Mouse (Mus musculus) kidney, postnatal 0 days (tissue): ENCODE results near the gene Hs1bp3. TPM values are rescaled to one million over a fixed set of nuclear protein-coding genes. Genes with fewer than 3 reads are reported as not detected.

ENCODE experiments used
- ATAC-seq: fragments of 200-750 bp; cut with Nextera tagmentation; replicated peaks from 2 replicates; pipeline ENCODE4 v1.8.0; 2017; ENCODE audit warnings: low read depth, moderate number of reproducible peaks, moderate TSS enrichment, moderate library complexity; ENCODE audit not compliant: low FRiP score
- DNase-seq: peaks from one replicate; pipeline ENCODE4 v3.0.0-alpha.2; 2016; ENCODE audit warnings: low spot score
- H3K27ac ChIP-seq: fragments of 300-500 bp; sonication (generic); 2 replicates; pipeline ENCODE4 v1.5.1; 2014; ENCODE audit warnings: mild to moderate bottlenecking
- H3K27me3 ChIP-seq: fragments of 300-500 bp; sonication (generic); 2 replicates; pipeline ENCODE4 v1.6.1; 2014; ENCODE audit warnings: low read length, mixed read lengths; ENCODE audit not compliant: insufficient read depth
- H3K36me3 ChIP-seq: fragments of 300-500 bp; sonication (generic); 2 replicates; pipeline ENCODE4 v1.6.1; 2014; ENCODE audit warnings: low read length, mixed read lengths; ENCODE audit not compliant: insufficient read depth
- H3K4me1 ChIP-seq: fragments of 300-500 bp; sonication (generic); replicated peaks from 2 replicates; pipeline ENCODE4 v1.6.1; 2014; ENCODE audit warnings: antibody characterized with exemption, low read length, mixed read lengths; ENCODE audit not compliant: insufficient read depth
- H3K4me2 ChIP-seq: fragments of 300-500 bp; sonication (generic); 2 replicates; pipeline ENCODE4 v1.6.1; 2014; ENCODE audit warnings: mild to moderate bottlenecking, low read length, moderate library complexity, mixed read lengths
- H3K4me3 ChIP-seq: fragments of 300-500 bp; sonication (generic); replicated peaks from 2 replicates; pipeline ENCODE4 v1.5.1; 2014; ENCODE audit warnings: low read depth, low read length
- H3K9ac ChIP-seq: fragments of 300-500 bp; sonication (generic); 2 replicates; pipeline ENCODE4 v1.6.1; 2014; ENCODE audit warnings: low read depth, low read length
- H3K9me3 ChIP-seq: fragments of 300-500 bp; sonication (generic); replicated peaks from 2 replicates; pipeline ENCODE4 v1.6.1; 2016; ENCODE audit warnings: low read length, inconsistent platforms, mixed read lengths
- CTCF ChIP-seq: IDR thresholded peaks from 2 replicates; pipeline ENCODE4 v1.5.1; 2016; ENCODE audit warnings: antibody characterized with exemption, low read depth, mild to moderate bottlenecking, moderate library complexity
- WGBS: fragments of 180-500 bp; shearing (Covaris S2); extraction: QIAGEN DNeasy Blood & Tissue Kit; methylation state at CpG from one replicate; pipeline ENCODE4 v1.1.7; 2014; 5-methylcytosine and 5-hydroxymethylcytosine counted together
- polyA plus RNA-seq: library from polyadenylated mRNA; unstranded; fragments of >200 nt; fragmentation: Nextera tagmentation; extraction: Ambion mirVana; gene quantifications from 2 replicates; pipeline ENCODE4 v1.2.1, GENCODE M21; 2015

Gene Hs1bp3
- polyA plus RNA-seq, 1 experiment from 2014 or later, result 10.2 TPM

GRCm38 (mm10) chr12:8312266-8312665 lies 966 bp upstream of the Hs1bp3 start:
- Histone ChIP-seq H3K9ac (no peak overlapping the region), H3K27ac (no peak overlapping the region), H3K27me3 (0 out of 2 replicates have a peak, but pooled peaks cover 2% of the 10 kb centered on the region), H3K4me1 (peaks cover 11% of the 10 kb centered on the region; the same call in 1 of the 2 replicates), H3K4me3 (no peak overlapping the region), H3K4me2 (no peak overlapping the region), H3K9me3 (no peaks in the 10 kb centered on the region), H3K36me3 (no peaks in the 10 kb centered on the region)
- DNase-seq (no peak), ATAC-seq (no peak)
- WGBS, result 92% methylated on average over 4 of the region's 4 CpGs
- no peak for TF ChIP-seq CTCF

GRCm38 (mm10) chr12:8313773-8314172 lies 541 bp downstream of the Hs1bp3 start:
- Histone ChIP-seq H3K4me2 (peak overlapping the region; percentile 96), H3K9ac (peak overlapping the region; percentile 64), H3K4me1 (peaks cover 11% of the 10 kb centered on the region; the same call in 1 of the 2 replicates), H3K36me3 (peaks cover 5% of the 10 kb centered on the region; the same call in 1 of the 2 replicates), H3K27ac (no peak overlapping the region), H3K4me3 (peak overlapping the region; percentile 64), H3K9me3 (no peaks in the 10 kb centered on the region), H3K27me3 (0 out of 2 replicates have a peak, but pooled peaks cover 2% of the 10 kb centered on the region)
- no peak for TF ChIP-seq CTCF
- DNase-seq (no peak), ATAC-seq (0 out of 2 replicates have a peak, but pooled peaks have one; percentile 3)
- WGBS, result 20% methylated on average over 12 of the region's 12 CpGs

GRCm38 (mm10) chr12:8316541-8316940 lies 3.3 kb downstream of the Hs1bp3 start:
- Histone ChIP-seq H3K4me2 (no peak overlapping the region), H3K9ac (no peak overlapping the region), H3K4me1 (peaks cover 8% of the 10 kb centered on the region; the same call in 1 of the 2 replicates), H3K27ac (no peak overlapping the region), H3K4me3 (no peak overlapping the region), H3K9me3 (no peaks in the 10 kb centered on the region), H3K27me3 (0 out of 2 replicates have a peak, but pooled peaks cover 2% of the 10 kb centered on the region), H3K36me3 (peaks cover 5% of the 10 kb centered on the region; the same call in 1 of the 2 replicates)
- 88% methylated on average over 5 of the region's 5 CpGs for WGBS
- no peak for ATAC-seq
- DNase-seq, result no peak
- TF ChIP-seq CTCF, result peak; percentile 32; the same call in 1 of the 2 replicates

DNA sequence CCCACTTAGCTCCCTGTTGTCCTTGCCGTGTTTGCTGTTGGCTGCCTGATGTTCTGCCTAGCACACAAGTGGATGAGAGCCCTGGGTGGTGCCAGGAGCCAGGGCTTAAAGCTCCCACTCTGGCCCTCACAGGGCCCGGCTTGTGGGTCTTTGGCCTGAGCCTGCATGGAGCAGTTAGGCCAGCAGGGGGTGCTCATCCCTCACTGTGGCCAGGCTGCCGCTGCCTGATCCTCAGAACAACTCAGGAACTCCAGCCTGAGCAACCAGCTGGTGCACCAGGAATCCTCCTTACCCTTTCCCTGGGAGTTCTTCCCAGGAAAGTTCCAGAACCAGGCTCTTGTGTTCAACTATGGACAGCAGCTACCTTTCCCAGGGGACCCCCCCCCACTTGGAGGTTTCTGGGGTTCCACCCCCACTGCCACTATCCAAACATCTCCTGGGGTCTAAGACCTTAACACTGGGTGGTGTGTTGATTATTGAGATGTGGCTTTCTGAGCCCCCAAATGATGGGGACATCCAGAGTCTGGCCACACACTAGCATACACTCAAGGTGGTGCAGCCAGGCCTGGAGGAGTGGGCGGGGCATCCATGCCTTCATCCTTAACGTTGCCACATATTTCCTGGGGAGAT lies 7.0 kb downstream of the Hs1bp3 start:
- TF ChIP-seq CTCF, result peak; percentile 92

GRCm38 (mm10) chr12:8321506-8321905 lies 8.3 kb downstream of the Hs1bp3 start:
- TF ChIP-seq CTCF, result no peak
- H3K4me1 ChIP-seq, result no peaks in the 10 kb centered on the region
- no peak overlapping the region for H3K9ac ChIP-seq
- peaks cover 11% of the 10 kb centered on the region; the same call in 1 of the 2 replicates for H3K36me3 ChIP-seq
- no peak overlapping the region for H3K4me2 ChIP-seq
- H3K4me3 ChIP-seq, result no peak overlapping the region
- WGBS, result 85% methylated on average over 10 of the region's 10 CpGs
- H3K27me3 ChIP-seq, result no peaks in the 10 kb centered on the region
- ATAC-seq (no peak), DNase-seq (no peak)
- H3K9me3 ChIP-seq, result no peaks in the 10 kb centered on the region
- H3K27ac ChIP-seq, result no peak overlapping the region

More for the DNA sequence above, 7.0 kb downstream of the Hs1bp3 start:
- 43% methylated on average over 5 of the region's 5 CpGs for WGBS
- ATAC-seq (0 out of 2 replicates have a peak, but pooled peaks have one; percentile 34), DNase-seq (peak; percentile 80)
- no peak overlapping the region for H3K27ac ChIP-seq
- H3K9me3 ChIP-seq, result no peaks in the 10 kb centered on the region
- H3K9ac ChIP-seq, result no peak overlapping the region
- no peak overlapping the region for H3K4me2 ChIP-seq
- H3K36me3 ChIP-seq, result peaks cover 11% of the 10 kb centered on the region; the same call in 1 of the 2 replicates
- no peak overlapping the region for H3K4me3 ChIP-seq
- no peaks in the 10 kb centered on the region for H3K4me1 ChIP-seq
- H3K27me3 ChIP-seq, result no peaks in the 10 kb centered on the region

DNA sequence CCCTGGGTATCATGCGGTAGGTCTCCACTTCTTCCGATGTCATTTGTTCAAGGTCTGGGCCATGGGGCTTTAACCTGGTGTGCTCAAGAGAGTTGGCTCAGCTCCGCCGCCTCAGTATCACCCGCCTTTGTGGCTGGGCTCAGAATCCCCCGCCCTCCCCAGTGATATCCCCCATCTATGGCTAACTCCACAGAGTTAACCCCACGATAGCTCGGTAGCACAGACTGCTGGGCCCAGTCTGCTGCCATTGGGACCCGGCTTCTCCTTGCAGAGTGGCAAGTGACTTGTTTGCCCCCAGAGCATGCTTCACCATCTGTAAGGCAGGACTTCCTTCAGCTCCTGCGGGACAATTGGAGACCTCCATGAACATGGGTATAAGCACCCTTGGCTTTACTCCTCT lies 10.9 kb downstream of the Hs1bp3 start:
- Histone ChIP-seq H3K9me3 (no peaks in the 10 kb centered on the region), H3K4me1 (no peaks in the 10 kb centered on the region), H3K27ac (no peak overlapping the region), H3K36me3 (0 out of 2 replicates have a peak, but pooled peaks cover 6% of the 10 kb centered on the region), H3K4me3 (no peak overlapping the region), H3K9ac (no peak overlapping the region), H3K27me3 (no peaks in the 10 kb centered on the region), H3K4me2 (no peak overlapping the region)
- no peak for TF ChIP-seq CTCF
- DNase-seq, result no peak
- ATAC-seq, result no peak
- 87% methylated on average over 10 of the region's 10 CpGs for WGBS
